Mouse (Mus musculus) Muller cell, postnatal 12 days (primary cell): ENCODE data around the gene Gng2.

ENCODE experiments used
- DNase-seq: peaks from one replicate; pipeline ENCODE4 v3.0.0-alpha.2; 2015; ENCODE audit errors: inconsistent ontology term

Gng2 gene

GRCm38 (mm10) chr14:19976421-19977270 lies 781 bp downstream of the Gng2 start:
- peak; percentile 84 for DNase-seq

GRCm38 (mm10) chr14:19974978-19975493 lies 2.4 kb downstream of the Gng2 start:
- DNase-seq, result peak; percentile 16

- peak; percentile 18 for DNase-seq
Measured at GRCm38 (mm10) chr14:19974429-19974828, 3.0 kb downstream of the Gng2 start.

- DNase-seq, result no peak
Measured at GRCm38 (mm10) chr14:19972316-19973029, 5.0 kb downstream of the Gng2 start.

GRCm38 (mm10) chr14:19970845-19971244 lies 6.6 kb downstream of the Gng2 start:
- DNase-seq, result no peak

GRCm38 (mm10) chr14:19970106-19970785 lies 7.2 kb downstream of the Gng2 start:
- DNase-seq, result peak; percentile 94

- no peak for DNase-seq
Measured at GRCm38 (mm10) chr14:19969566-19969965, 7.9 kb downstream of the Gng2 start.

GRCm38 (mm10) chr14:19969011-19969521 lies 8.4 kb downstream of the Gng2 start:
- no peak for DNase-seq

- DNase-seq, result peak; percentile 24
Measured at GRCm38 (mm10) chr14:19968321-19969010, 9.0 kb downstream of the Gng2 start.

- no peak for DNase-seq
Measured at GRCm38 (mm10) chr14:19967482-19967881, 9.9 kb downstream of the Gng2 start.

GRCm38 (mm10) chr14:19963961-19964505 lies 13.4 kb downstream of the Gng2 start:
- peak; percentile 63 for DNase-seq

GRCm38 (mm10) chr14:19961924-19962915 lies 15.2 kb downstream of the Gng2 start:
- no peak for DNase-seq

- DNase-seq, result no peak
Measured at GRCm38 (mm10) chr14:19959860-19960259, 17.6 kb downstream of the Gng2 start.

GRCm38 (mm10) chr14:19955077-19955476 lies 22.4 kb downstream of the Gng2 start:
- DNase-seq, result no peak

GRCm38 (mm10) chr14:19950812-19951211 lies 26.6 kb downstream of the Gng2 start:
- DNase-seq, result no peak

- DNase-seq, result no peak
Measured at GRCm38 (mm10) chr14:19949475-19949874, 28.0 kb downstream of the Gng2 start.

GRCm38 (mm10) chr14:19946221-19946620 lies 31.2 kb downstream of the Gng2 start:
- DNase-seq, result no peak

- peak; percentile 21 for DNase-seq
Measured at GRCm38 (mm10) chr14:19942732-19943131, 34.7 kb downstream of the Gng2 start.

GRCm38 (mm10) chr14:19942329-19942728 lies 35.1 kb downstream of the Gng2 start:
- DNase-seq, result no peak

GRCm38 (mm10) chr14:19940066-19940465 lies 37.4 kb downstream of the Gng2 start:
- no peak for DNase-seq
